Mouse (Mus musculus): ENCODE measurements around the gene Zbtb33. TPM values are rescaled to one million over a fixed set of nuclear protein-coding genes. Genes with fewer than 3 reads are reported as not detected.

The Zbtb33 gene
- polyA plus RNA-seq, 1 experiment, result 2.4 TPM

GRCm38 (mm10) chrX:38229888-38230287, 40.3 kb downstream of the Zbtb33 start:
- no peaks in the 10 kb centered on the region for H3K27me3 ChIP-seq (ENCODE audit: control insufficient read depth, insufficient read depth, insufficient read length)
- H3K79me2 ChIP-seq (ENCODE audit: control insufficient read depth, insufficient read depth), result no peaks in the 10 kb centered on the region
- no peaks in the 10 kb centered on the region for H3K36me3 ChIP-seq (ENCODE audit: control insufficient read depth, insufficient read depth)
- H3ac ChIP-seq (ENCODE audit: control insufficient read depth, insufficient read length), result no peak overlapping the region
- TF ChIP-seq CEBPB (IDR thresholded peaks at IDR 0.05; ENCODE audit: insufficient read depth, poor library complexity, severe bottlenecking) (no peak), E2F4 (IDR thresholded peaks at IDR 0.05; ENCODE audit: insufficient read depth) (no peak), MYOD1 (IDR thresholded peaks at IDR 0.05; ENCODE audit: control insufficient read depth in 1 of 3, insufficient read length in 2 of 3, low read depth in 2 of 3) (no peak), MYOG (IDR thresholded peaks at IDR 0.05; ENCODE audit: control insufficient read depth in 1 of 3, insufficient read depth in 1 of 3, insufficient read length in 2 of 3, low read depth in 2 of 3) (no peak), MAX (IDR thresholded peaks at IDR 0.05; ENCODE audit: low read depth) (no peak), TCF3 (IDR thresholded peaks at IDR 0.05; ENCODE audit: insufficient read length, low read depth) (no peak), POLR2A (IDR thresholded peaks at IDR 0.05; ENCODE audit: insufficient read length, low read depth) (no peak), USF1 (IDR thresholded peaks at IDR 0.05; ENCODE audit: low read depth) (no peak), SRF (IDR thresholded peaks at IDR 0.05; ENCODE audit: control insufficient read depth, insufficient read length, low read depth) (no peak), POLR2AphosphoS2 (IDR thresholded peaks at IDR 0.05; ENCODE audit: insufficient read length, low read depth) (no peak), TCF12 (IDR thresholded peaks at IDR 0.05; ENCODE audit: insufficient read depth, poor library complexity, severe bottlenecking) (no peak), REST (IDR thresholded peaks at IDR 0.05; ENCODE audit: insufficient read depth, insufficient read length) (no peak)
- no peak overlapping the region for H3K4me3 ChIP-seq
- H3K4me2 ChIP-seq (ENCODE audit: low read depth), result no peak overlapping the region

GRCm38 (mm10) chrX:38237731-38238130, 48.1 kb downstream of the Zbtb33 start:
- Histone ChIP-seq H3K4me3 (no peak overlapping the region), H3ac (ENCODE audit: control insufficient read depth, insufficient read length) (no peak overlapping the region), H3K27me3 (ENCODE audit: control insufficient read depth, insufficient read depth, insufficient read length) (no peaks in the 10 kb centered on the region), H3K4me2 (ENCODE audit: low read depth) (no peak overlapping the region), H3K36me3 (ENCODE audit: control insufficient read depth, insufficient read depth) (no peaks in the 10 kb centered on the region), H3K79me2 (ENCODE audit: control insufficient read depth, insufficient read depth) (no peaks in the 10 kb centered on the region)
- no peak for TF ChIP-seq MYOG (IDR thresholded peaks at IDR 0.05; ENCODE audit: control insufficient read depth in 1 of 3, insufficient read depth in 1 of 3, insufficient read length in 2 of 3, low read depth in 2 of 3)
- TF ChIP-seq TCF3 (IDR thresholded peaks at IDR 0.05; ENCODE audit: insufficient read length, low read depth), result no peak
- TF ChIP-seq MAX (IDR thresholded peaks at IDR 0.05; ENCODE audit: low read depth), result no peak
- TF ChIP-seq SRF (IDR thresholded peaks at IDR 0.05; ENCODE audit: control insufficient read depth, insufficient read length, low read depth), result no peak
- no peak for TF ChIP-seq POLR2AphosphoS2 (IDR thresholded peaks at IDR 0.05; ENCODE audit: insufficient read length, low read depth)
- TF ChIP-seq MYOD1 (IDR thresholded peaks at IDR 0.05; ENCODE audit: control insufficient read depth in 1 of 3, insufficient read length in 2 of 3, low read depth in 2 of 3), result no peak
- TF ChIP-seq REST (IDR thresholded peaks at IDR 0.05; ENCODE audit: insufficient read depth, insufficient read length), result no peak
- no peak for TF ChIP-seq USF1 (IDR thresholded peaks at IDR 0.05; ENCODE audit: low read depth)
- no peak for TF ChIP-seq POLR2A (IDR thresholded peaks at IDR 0.05; ENCODE audit: insufficient read length, low read depth)
- no peak for TF ChIP-seq TCF12 (IDR thresholded peaks at IDR 0.05; ENCODE audit: insufficient read depth, poor library complexity, severe bottlenecking)
- no peak for TF ChIP-seq E2F4 (IDR thresholded peaks at IDR 0.05; ENCODE audit: insufficient read depth)

Other genes starting within 250 kb of the Zbtb33 start
- gene Btg1-ps1, start 171.0 kb upstream of the Zbtb33 start, polyA plus RNA-seq (2012; fragmentation: generic; extraction: Trizol), result not detected
- gene Btg1-ps2, start 146.7 kb upstream of the Zbtb33 start, polyA plus RNA-seq (2012; fragmentation: generic; extraction: Trizol), result not detected
- 0.19 TPM for gene Rhox10, start 123.3 kb upstream of the Zbtb33 start, polyA plus RNA-seq (2012; fragmentation: generic; extraction: Trizol)
- not detected for gene Rhox11, start 104.7 kb upstream of the Zbtb33 start, polyA plus RNA-seq (2012; fragmentation: generic; extraction: Trizol)
- gene Rhox12, start 78.9 kb upstream of the Zbtb33 start, polyA plus RNA-seq (2012; fragmentation: generic; extraction: Trizol), result not detected
- not detected for gene Rhox13, start 68.6 kb upstream of the Zbtb33 start, polyA plus RNA-seq (2012; fragmentation: generic; extraction: Trizol)
- gene Tmem255a, start 62.6 kb downstream of the Zbtb33 start, polyA plus RNA-seq (2012; fragmentation: generic; extraction: Trizol), result 0.06 TPM
- gene Atp1b4, start 126.4 kb downstream of the Zbtb33 start, polyA plus RNA-seq (2012; fragmentation: generic; extraction: Trizol), result not detected